Mouse (Mus musculus): ENCODE measurements at regions not wholly inside any gene's neighbourhood (a gene's known extent, or its start where the extent isn't known, plus 50 kb on each side); places are given as distances from the start of the nearest gene placed in this dataset.

DNA sequence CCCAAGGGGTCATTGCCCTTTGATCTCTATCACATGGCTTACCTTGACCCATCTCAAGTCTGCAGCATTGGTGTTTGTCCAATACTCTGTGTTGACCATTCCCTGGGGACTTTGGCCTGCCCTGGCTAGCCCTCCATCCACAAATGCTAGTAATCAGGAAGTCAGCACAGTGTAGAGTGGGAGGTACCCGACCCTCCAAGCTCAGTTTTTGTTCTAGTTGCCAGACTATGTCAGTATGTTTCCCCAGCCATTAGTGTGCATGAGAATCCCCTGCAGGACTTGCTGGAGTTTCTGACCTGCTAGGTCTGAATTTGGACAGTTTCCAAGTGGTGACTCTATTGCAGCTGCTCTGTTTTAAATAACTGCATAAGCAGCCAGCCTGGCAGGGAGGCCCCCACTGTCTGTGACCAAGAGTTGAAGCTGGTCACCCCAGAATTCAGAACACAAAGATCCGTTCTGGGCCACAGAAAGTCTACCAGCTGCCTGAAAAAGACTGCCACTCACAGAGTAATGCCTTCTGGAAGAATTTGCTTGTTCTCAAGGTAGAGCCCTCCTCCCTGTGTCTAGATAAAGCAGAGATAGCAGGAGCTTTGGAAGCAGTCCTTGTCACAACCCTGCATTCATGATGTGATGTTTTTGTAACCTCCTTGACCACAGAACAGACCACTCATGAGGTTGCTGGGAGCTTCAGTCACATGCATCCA, 118.0 kb upstream of the Slc22a23 start:
- TF ChIP-seq CTCF (IDR thresholded peaks at IDR 0.05; ENCODE audit: borderline replicate concordance, extremely low read depth, insufficient read depth, insufficient read length): no peak
- no peak for TF ChIP-seq POLR2A (IDR thresholded peaks at IDR 0.05; ENCODE audit: borderline replicate concordance, extremely low read depth, insufficient read depth, insufficient read length, poor library complexity, severe bottlenecking)

All from brain, embryonic 14.5 days (tissue).